Mouse (Mus musculus): ENCODE results near the gene Rapsn.

Rapsn gene

DNA sequence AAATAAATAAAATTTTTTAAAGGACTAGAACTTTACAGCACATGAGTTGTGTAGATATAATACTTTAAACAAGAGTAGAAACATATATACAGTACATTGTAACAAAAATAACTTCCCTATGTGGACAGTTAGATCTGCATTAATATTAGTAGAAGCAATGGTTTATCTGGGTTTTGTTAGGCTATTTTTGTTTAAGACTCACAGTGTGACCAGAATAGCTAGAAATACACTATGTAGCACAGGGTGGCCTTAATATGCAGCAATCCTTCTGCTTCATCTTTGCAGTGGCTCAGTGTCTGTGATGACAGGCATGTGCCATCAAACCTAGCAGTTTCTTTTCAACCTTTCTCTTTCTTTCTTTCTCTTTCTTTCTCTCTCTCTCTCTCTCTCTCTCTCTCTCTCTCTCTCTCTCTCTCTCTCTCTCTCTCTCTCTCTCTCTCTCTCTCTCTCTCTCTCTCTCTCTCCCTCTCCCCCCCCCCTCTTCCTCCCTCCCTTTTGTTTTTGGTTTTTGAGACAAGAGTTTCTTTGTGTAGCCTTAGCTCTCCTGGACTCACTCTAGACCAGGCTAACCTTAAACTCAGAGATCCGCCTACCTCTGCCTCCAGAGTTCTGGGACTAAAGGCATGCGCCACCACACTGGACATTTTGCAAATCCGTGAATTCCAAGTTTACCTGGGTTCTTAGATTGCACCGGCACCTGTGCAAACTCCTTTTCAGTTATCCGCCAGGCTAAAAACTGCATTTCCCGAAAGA is 17.9 kb downstream of the Rapsn start:
- in situ Hi-C loops (cut with MboI; ENCODE audit: low sequenced_read_pairs): loop anchor here (10.0 kb wide), 1 partner anchor 179 kb away; no protein-coding TSS in a partner anchor

DNA sequence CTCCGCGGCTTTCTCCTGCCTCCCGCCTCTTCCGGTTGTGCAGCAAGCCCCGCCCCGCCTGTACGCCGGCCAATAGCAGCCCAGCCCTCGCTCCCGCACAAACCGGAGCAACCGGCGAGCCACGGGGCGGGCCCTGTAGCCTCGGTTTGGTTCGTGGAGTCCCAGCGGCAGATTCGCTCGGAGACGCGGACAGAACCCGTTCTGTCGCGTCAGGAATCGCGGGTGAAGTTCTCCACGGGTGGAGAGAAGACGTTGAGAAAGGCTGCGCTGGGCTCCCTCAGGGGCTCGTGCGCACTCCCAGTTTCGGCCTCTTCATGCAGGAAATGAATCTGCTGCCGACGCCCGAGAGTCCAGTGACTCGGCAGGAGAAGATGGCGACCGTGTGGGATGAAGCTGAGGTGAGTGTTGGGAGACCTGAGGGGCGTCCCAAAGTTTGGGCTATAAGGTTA is 18.5 kb downstream of the Rapsn start, which contains the start of gene Psmc3:
Psmc3 (plus strand) TSS at position 76 of the 449 bp plus-strand sequence.
- in situ Hi-C loops (cut with MboI; ENCODE audit: low sequenced_read_pairs): loop anchor here (10.0 kb wide), 1 partner anchor 179 kb away; no protein-coding TSS in a partner anchor

DNA sequence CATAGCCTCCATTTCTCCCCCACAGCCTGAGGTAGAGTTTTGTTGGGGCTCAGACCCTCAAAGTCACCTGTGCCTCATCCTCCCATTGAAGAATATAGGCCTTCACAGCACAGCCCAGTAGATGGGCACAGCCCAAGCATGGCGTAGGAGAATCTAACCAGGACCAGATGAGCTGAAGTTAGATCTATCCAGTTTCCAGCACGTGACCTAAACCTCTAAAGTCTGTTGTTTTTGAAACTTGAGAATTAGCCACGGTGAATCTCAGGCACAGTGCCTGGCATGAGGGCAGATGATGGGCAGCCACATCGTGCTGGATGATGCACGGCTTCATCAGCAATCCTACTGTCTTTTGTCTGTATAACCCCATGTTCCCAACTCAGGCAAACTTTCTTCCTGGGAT is 23.0 kb downstream of the Rapsn start:
- in situ Hi-C loops (cut with MboI; ENCODE audit: low sequenced_read_pairs): loop anchor here (10.0 kb wide), 1 partner anchor 184 kb away; no protein-coding TSS in a partner anchor

DNA sequence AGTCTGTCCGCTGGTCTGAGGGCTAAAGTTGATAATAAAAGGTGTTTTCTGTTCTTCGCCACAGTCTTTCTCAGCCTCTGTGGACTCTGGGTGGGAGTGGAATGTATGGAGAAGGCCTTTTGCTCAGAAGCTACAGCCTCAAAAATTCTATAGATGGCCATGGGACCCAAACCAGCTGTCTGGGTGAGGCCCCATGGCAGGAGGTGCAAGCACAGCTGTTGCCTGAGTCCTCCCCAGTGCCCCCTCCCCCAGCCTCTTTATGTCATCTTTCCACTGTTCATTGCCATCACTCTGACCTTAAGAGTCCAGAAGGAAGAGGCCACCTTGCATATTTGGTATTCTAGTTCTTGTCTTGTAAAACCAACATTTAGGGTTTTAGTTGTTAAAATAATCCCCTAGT is 24.0 kb downstream of the Rapsn start:
- in situ Hi-C loops (cut with MboI; ENCODE audit: low sequenced_read_pairs): loop anchor here (10.0 kb wide), 1 partner anchor 185 kb away; no protein-coding TSS in a partner anchor

DNA sequence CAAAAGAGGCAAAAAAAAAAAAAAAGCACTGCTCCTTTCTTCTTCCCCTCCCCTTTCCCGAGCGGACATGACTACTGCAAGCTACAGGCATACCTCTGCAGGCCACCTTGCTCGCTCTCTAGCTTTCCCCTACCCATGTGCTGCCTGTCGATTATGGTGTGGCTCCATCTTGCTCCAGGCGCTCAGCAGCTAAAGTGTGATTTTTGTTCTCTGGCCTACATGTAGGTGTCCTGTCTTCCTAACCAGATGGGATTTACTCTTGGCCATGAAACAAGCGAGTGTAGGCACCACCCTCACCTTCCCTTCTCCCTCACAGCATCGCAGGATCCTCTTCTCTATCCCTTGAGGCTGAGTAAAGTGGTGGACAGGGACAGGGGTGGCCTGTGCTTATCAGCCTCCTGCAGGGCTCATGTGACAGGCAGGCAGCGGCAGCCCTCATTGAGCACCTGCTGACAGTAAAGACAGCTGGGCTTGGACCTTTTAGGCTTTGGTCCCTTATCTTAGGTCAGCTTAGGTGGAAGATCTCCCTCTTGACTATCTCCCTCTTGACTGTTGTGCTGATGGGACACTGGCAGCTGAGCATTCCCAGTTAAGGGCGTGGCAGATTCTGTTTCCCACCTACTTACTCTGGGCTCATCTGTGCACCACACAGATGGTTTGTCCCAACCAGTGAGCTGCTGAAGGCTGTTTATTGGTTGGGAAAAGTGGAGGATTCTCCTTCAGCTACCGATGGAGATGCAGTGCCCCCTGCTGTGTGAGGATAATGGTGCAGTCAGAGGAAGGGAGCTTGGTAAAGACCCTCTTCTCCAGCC is 25.3 kb downstream of the Rapsn start:
- in situ Hi-C loops (cut with MboI; ENCODE audit: low sequenced_read_pairs): no loop called here

DNA sequence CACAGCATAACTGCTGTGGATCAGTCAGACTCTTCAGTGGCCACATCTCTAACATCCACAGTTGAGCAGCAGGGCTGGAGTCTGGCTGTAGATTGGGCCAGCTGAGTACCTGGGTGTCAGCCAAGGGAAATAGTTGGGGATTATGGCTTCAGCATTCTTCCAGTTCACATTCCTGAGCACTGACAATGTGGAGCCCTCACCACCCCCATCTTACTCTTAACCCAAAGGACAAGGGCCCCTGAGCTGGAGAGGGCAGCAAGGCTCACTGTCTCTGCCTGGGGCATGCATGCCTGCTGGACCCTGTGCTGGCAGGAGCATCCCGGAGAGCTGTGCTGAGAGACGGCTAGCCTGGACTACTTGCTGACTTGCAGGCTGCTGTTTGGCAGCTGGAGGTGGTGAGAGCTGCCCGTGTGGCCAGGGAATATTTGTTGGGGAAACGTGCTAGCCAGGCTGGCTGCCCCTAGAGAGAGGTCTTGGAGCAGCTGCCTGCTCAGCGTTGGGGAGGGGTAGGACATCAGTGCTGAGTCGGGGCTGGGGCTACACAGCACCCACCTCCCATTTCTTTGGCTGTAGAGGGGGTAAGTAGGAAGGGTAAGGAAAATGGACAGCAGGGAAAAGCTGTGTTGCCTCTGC is 26.5 kb downstream of the Rapsn start:
- in situ Hi-C loops (cut with MboI; ENCODE audit: low sequenced_read_pairs): no loop called here

DNA sequence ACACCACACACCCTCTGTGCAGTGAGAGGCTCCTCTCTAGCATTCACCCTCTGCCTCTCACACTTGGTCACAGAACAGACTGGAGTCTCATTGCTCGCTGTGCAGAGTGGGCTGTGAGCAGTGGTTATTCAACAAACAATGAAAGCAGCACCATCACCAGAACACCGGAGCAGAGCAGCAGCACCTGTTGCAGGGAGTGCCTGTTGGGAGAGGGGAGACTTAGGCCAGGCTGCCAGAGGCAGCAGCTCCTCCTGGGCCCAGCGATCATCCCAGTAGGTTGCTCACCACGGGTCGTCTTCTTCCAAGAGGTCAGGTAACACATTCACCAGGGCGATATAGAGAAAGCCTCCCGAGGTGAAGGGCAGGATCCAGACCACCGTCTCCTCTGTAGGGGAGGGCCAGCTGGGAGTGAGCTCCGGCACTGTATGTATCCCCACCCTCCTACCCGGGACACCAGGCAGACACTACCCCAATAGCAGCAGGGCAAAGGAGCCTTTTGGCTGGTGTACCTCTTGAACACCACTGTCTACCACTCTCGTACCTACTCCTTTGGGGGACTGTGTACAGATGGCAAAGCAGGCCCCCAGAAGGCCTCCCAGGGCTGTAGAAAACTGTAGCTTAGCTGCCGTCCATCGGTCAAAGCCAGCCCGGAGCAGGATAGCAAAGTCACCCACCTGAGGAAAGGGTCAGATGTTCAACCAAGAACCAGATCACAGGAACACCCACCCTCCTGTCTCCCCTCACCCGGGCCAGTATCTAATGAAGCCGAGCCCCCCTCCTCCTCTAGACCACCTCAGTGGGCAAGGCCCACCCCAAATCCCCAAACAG is 27.6 kb downstream of the Rapsn start:
- in situ Hi-C loops (cut with MboI; ENCODE audit: low sequenced_read_pairs): no loop called here

DNA sequence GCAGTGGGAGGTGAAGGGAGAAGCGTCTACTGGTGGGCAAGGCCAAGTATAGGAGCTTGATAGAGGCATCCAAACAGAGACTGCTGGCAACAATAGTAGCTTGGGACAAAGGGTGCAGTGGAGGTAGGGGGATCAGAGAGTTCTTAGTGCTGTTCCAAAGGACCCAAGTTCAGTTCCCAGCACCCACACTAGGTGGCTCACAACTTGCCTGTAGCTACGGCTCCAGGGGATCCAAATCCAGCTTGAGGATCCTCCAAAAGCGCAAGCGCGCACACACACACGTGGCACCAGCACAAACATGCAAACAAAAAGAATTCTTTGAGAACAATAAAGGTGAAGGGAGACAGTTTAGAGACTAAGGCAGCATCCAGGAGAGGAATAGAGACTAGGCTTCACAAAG is 28.8 kb downstream of the Rapsn start:
- in situ Hi-C loops (cut with MboI; ENCODE audit: low sequenced_read_pairs): no loop called here

DNA sequence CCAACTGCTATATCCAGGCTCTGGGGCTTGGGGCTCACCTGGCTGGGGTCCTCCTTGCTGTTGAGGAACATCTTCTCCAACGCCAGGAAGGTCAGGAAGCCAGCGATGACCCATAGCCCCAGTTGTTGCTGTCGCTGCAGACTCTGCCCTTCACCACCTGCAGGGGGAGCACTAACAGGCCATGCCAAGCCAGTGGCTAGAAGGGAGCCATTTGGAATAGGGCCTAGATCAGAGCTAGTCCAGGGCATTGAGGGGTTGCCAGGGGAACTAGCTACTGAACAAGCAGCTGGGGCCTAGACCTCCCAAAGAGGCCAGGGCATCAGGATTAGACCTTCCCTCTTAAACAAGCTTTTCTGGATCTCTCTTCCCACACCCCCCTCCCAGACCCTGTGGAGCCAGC is 30.1 kb downstream of the Rapsn start:
- in situ Hi-C loops (cut with MboI; ENCODE audit: low sequenced_read_pairs): no loop called here

DNA sequence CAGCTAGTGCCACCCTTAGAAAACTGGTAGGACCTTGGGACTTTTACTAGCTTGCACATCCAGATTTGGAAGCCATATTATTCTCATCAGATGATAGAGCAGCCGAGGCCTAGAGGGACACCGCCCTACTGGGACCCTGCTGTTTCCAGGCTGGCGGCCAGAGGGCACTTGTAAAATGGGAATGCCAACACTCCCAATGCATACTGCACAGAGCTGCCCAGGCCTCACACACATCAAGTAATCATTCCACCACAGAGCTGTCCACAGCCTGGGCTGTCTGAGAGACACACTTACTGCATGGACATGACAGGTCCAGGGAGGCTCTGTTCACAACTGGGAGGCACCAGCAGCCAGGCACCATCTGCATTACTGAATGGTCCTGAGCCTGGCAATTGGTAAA is 31.0 kb downstream of the Rapsn start:
- in situ Hi-C loops (cut with MboI; ENCODE audit: low sequenced_read_pairs): no loop called here

DNA sequence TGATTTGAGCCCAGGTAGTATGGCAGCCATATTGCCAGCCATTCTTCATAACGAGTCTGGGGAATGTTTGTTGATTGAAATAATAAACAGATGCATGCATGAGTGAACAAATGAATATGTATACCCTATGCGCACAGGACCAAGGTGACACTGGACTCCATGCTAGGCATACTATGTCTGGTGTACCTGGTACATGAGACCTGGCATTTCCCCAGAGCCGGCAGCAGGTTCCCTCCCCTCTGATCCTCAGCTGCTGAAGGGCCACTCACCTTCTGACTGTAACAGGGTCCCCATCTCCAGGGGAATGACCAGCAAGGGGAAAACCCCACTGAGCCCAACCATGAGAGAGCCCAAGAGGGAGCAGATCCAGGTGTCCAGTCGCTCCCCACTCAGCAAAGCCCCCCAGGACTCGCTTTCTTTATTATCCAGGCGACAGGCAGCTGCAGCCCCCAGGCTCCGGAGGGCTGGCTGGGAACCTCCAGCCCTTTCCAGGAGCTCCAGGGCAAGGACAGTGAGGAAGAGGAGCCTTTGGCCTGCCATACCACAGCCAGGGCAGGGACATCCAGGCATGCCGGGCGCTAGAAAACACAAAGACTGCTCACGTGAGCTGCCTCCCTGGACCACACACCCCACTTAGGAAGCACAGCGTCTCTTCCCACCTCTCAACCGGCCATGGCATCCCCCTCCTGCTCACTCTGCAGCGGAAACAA is 32.9 kb downstream of the Rapsn start:
- in situ Hi-C loops (cut with MboI; ENCODE audit: low sequenced_read_pairs): no loop called here

DNA sequence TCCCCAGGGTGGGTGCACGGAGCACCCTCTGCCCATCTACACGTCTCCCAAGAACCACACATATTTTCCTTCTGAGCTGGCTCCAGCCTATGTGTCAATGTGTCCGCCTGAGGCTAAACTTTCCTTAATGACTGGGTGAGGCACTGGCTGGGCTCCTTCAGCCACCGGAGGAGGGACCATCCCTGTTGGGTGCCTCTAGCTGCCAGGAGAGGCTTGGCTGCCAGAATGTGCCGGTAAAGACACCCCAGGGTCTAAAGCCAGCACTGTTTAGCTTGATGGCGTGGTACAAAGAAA is 33.4 kb downstream of the Rapsn start:
- in situ Hi-C loops (cut with MboI; ENCODE audit: low sequenced_read_pairs): no loop called here

DNA sequence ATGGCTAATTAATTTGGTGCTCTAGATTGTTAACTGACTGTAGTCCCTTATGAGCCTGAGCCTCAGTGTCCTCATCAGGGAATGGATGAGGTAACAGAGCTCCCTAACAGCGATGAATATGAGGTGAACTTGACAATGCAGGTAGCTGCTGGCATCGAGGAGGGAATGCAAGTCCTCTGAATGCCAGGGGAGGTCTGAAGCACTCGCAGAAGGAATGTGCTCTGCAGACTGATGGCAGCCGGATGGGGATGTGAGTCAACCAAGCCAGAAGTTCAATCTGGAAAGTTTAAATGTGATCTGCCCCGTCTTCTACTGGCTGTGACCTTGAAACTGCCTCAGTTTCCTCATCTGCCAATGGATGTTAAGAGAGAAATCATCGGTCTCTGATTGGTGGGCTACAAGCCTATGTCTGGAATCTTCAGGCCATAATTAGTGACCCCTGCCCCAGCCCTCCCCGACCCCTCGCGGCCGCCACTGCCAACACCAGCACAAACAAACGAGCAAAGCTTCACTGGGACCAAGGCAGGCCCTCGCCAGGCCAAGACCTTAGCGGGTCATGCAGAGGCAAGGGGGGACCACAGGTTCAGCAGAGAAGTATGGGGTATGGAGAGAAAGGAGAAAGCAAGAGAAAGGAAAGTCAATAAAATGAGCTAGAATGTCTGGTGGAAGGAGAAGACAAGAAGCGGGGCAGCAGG is 34.0 kb downstream of the Rapsn start:
- in situ Hi-C loops (cut with MboI; ENCODE audit: low sequenced_read_pairs): no loop called here

DNA sequence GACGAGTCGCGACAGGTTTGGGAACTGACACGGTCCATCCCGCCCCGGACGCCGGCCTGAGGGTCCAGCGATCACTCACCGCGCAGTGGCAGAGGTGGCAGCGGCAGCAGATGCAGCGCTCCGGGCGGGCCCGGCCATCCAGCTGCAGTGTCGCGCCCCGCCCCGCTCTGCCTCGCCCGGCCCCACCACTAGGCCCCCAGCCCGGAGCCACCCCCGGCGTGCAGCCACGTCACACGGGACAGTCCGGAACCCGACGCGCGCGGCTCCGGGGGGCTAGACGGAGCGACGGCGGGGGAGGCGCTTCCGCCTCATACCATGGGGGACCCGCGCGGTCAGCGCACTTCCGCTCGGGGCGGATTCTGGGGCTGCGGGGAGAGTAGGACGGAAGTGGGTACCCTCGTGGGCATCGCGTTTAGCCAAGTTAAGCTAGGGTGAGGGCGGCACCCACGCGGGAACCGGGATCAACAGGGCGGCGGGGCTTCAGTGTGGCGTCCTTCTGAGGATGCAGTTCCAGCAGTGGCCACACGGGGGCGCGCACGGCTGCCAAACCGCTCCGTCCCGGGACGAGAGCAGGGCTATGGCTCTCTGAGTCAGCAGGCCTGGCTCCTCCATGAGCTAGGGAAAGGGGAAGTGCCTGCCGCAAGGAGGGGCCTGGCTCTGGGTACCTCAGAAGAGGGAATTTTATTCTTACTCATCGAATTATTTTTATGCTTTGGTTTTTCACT is 34.8 kb downstream of the Rapsn start, which contains the start of gene Slc39a13:
Slc39a13 (minus strand) TSS at position 342 of the 725 bp plus-strand sequence.
- in situ Hi-C loops (cut with MboI; ENCODE audit: low sequenced_read_pairs): no loop called here

DNA sequence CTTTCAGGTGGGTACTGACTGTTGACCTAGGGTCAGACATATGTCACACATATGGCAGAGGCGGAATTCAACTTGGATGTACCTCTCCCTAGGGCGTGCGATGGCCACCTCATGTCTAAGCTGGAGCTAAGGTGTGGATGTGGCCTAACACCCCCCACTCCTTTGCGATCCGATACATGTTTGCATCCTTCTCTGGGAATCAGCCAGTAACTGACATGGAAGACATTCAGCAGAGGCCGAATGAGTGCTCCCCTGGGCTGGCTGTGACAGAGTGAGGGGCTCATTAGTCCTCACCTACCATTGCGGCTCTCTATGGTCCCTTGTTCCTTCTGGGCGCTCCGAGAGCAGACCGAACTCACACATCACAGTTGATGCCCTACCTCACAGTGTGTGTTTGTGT is 35.6 kb downstream of the Rapsn start:
- in situ Hi-C loops (cut with MboI; ENCODE audit: low sequenced_read_pairs): no loop called here

DNA sequence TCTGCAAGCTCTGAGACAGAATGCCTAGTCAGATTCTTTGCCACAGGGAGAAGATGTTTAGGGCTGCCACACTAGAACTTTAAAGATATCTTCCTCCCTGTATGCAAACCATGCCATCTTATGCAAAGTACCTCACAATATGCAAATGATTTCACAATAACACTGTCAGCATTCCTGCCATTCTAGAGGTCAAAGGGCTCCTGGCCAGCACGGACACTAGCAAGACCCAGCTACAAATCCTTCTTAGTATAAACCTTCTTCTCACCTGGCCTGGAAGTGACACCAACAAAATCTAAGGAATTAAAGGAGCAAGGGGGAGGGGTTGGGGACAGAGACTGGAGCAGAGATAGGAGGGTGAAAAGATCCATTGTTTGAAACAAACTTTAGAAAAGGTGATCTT is 36.7 kb downstream of the Rapsn start:
- in situ Hi-C loops (cut with MboI; ENCODE audit: low sequenced_read_pairs): no loop called here

DNA sequence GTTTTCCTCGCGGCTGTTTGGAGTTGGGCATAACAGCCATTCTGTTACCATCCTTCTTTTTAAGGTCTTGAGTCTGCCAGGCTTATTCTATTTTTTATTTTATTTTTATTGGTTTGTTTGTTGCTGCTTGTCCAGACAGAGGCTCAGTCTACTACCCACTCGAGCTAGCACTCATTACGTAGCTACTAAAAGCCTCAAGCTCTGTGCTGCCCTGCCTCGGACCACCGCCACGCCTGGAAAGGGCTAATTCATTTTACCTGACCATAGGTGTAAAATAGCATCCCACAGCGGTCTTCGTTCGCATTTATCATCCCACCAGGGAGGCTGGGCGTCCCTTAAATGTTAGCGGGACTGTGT is 42.5 kb downstream of the Rapsn start:
- in situ Hi-C loops (cut with MboI; ENCODE audit: low sequenced_read_pairs): no loop called here

DNA sequence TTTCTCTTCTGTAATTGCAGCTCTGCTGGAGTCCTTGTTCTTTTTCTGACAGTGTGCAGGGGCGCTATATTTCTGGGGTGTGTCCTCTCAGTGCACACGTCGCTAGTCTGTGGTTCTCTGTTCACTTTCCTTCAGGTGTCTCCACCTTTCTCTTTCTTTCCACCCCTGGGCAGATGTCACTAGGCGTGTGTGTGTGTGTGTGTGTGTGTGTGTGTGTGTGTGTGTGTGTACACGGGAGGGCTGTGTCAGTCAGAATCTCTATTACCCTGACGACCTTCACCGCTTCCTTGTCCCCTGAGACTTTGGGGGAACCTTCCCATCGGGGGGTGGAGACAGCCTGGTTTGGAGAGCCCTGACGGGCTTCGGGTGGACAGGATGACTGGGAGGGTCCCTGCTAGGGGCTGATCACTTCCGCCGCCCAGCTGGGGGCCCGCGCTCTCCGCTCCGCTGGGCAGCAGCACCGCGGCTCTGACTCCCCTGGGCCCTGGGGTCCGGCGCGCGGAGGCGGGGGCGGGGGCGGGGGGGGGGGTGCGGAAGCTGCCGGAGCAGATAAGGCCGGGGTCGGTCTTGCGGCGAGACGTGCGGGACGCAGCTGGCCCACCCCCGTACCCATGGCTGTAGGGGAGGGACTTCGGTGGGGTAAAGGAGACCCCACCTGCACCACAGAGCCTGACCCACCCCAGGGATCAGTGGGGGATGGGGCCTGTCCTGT is 43.0 kb downstream of the Rapsn start:
- in situ Hi-C loops (cut with MboI; ENCODE audit: low sequenced_read_pairs): no loop called here

Data from CH12F3 (cell line).